Mouse (Mus musculus): Measurements from ENCODE around the gene Cpa1.

Cpa1 gene

GRCm38 (mm10) chr6:30638674-30639268 lies at the start of gene Cpa1:
Gene Cpa1, plus strand, starts transcription at chr6:30639218.
- no peaks in the 10 kb centered on the region for H3K36me3 ChIP-seq (ENCODE audit: insufficient read depth, low read length)
- peaks cover 10% of the 10 kb centered on the region for H3K27me3 ChIP-seq (ENCODE audit: insufficient read depth, low read length)
- TF ChIP-seq NANOG (IDR thresholded peaks at IDR 0.05; ENCODE audit: borderline replicate concordance, low read length) (no peak), POU5F1 (IDR thresholded peaks at IDR 0.05; ENCODE audit: borderline replicate concordance, low read length) (no peak), CTCF (conservative IDR thresholded peaks at IDR 0.05; ENCODE audit: low read length) (no peak)
- H3K9me3 ChIP-seq (ENCODE audit: low read length): no peaks in the 10 kb centered on the region
- no peak within 1 kb of the TSS for H3K4me3 ChIP-seq (replicated peaks; ENCODE audit: low read length)
- H3K4me1 ChIP-seq (replicated peaks; ENCODE audit: low read depth, low read length): no peaks in the 10 kb centered on the region

DNA sequence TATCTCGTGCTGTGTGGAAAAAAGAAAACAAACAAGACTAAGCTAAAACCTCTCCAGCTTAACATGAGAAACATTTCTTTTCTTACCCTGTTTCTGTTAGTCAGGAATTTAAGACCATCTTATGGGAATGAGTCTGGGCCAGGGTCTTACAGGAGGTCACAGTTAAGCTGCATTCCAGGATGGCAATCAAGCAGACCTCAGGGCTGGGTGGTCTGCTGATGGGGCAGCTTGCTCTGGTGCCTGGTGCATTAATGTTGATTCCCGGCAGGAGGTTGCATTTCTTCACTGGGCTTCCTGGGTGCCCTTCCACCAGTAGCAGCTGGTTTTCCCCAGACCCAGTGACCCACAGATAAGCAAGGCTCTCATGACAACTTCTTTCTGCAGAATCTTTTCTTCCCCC lies 49.2 kb upstream of the Cpa1 start:
- Histone ChIP-seq H3K27me3 (ENCODE audit: insufficient read depth, low read length) (no peaks in the 10 kb centered on the region), H3K36me3 (ENCODE audit: insufficient read depth, low read length) (no peaks in the 10 kb centered on the region), H3K4me3 (replicated peaks; ENCODE audit: low read length) (no peak overlapping the region), H3K9me3 (ENCODE audit: low read length) (no peaks in the 10 kb centered on the region), H3K4me1 (replicated peaks; ENCODE audit: low read depth, low read length) (no peaks in the 10 kb centered on the region)
- TF ChIP-seq NANOG (IDR thresholded peaks at IDR 0.05; ENCODE audit: borderline replicate concordance, low read length) (no peak), CTCF (conservative IDR thresholded peaks at IDR 0.05; ENCODE audit: low read length) (no peak), POU5F1 (IDR thresholded peaks at IDR 0.05; ENCODE audit: borderline replicate concordance, low read length) (no peak)

GRCm38 (mm10) chr6:30591851-30592404 lies 47.1 kb upstream of the Cpa1 start:
- Histone ChIP-seq H3K9me3 (ENCODE audit: low read length) (no peaks in the 10 kb centered on the region), H3K4me1 (replicated peaks; ENCODE audit: low read depth, low read length) (no peaks in the 10 kb centered on the region), H3K27me3 (ENCODE audit: insufficient read depth, low read length) (no peaks in the 10 kb centered on the region), H3K36me3 (ENCODE audit: insufficient read depth, low read length) (no peaks in the 10 kb centered on the region), H3K4me3 (replicated peaks; ENCODE audit: low read length) (no peak overlapping the region)
- TF ChIP-seq NANOG (IDR thresholded peaks at IDR 0.05; ENCODE audit: borderline replicate concordance, low read length) (no peak), POU5F1 (IDR thresholded peaks at IDR 0.05; ENCODE audit: borderline replicate concordance, low read length) (no peak), CTCF (conservative IDR thresholded peaks at IDR 0.05; ENCODE audit: low read length) (no peak)

DNA sequence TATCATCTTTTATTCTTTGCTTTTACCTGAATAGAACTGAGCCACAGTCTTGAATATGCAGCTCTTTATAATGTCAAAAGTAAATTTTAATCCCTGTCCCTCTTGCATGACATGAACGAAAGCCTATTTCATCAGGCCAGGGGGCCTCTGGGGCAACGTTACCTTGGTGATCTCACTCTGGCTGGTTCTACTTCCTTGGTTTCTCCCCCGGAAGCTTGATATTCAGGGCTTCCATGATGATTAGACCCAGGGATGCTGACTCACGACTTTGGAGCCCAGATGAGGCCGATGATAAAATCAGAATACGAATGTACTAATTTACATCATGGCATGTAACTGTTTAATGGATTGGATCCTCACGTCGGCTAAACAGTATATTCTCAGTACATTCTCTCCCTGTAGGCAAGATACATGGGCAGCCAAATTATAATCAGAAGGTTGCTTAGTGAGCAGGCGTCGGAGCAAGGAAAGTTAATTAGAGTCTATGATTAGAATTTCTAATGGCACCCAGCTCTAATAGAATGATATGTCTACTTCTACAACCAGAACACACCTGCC lies 46.5 kb upstream of the Cpa1 start:
- Histone ChIP-seq H3K27me3 (ENCODE audit: insufficient read depth, low read length) (no peaks in the 10 kb centered on the region), H3K9me3 (ENCODE audit: low read length) (no peaks in the 10 kb centered on the region), H3K4me3 (replicated peaks; ENCODE audit: low read length) (no peak overlapping the region), H3K4me1 (replicated peaks; ENCODE audit: low read depth, low read length) (no peaks in the 10 kb centered on the region), H3K36me3 (ENCODE audit: insufficient read depth, low read length) (no peaks in the 10 kb centered on the region)
- TF ChIP-seq POU5F1 (IDR thresholded peaks at IDR 0.05; ENCODE audit: borderline replicate concordance, low read length): no peak
- no peak for TF ChIP-seq CTCF (conservative IDR thresholded peaks at IDR 0.05; ENCODE audit: low read length)
- no peak for TF ChIP-seq NANOG (IDR thresholded peaks at IDR 0.05; ENCODE audit: borderline replicate concordance, low read length)

DNA sequence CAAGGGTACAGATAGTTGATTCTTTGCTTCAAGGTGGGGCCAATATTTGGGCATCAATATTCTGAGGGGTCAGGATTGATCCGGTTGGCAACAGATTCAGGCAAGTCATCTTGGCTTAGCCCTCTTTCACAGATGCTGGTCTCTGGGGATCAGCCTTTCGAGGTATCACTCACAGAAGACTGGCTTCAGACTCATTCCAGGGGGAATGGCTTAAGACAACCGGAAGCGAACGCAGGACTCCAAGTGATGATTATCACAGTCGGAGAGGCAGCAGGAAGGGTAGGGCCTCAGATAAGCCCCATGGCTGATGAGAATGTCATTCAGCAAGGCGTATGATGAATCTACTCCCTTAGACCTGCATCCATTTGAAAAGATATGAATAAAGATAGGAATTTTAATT lies 44.7 kb upstream of the Cpa1 start:
- TF ChIP-seq POU5F1 (IDR thresholded peaks at IDR 0.05; ENCODE audit: borderline replicate concordance, low read length): no peak
- TF ChIP-seq NANOG (IDR thresholded peaks at IDR 0.05; ENCODE audit: borderline replicate concordance, low read length): no peak
- no peak for TF ChIP-seq CTCF (conservative IDR thresholded peaks at IDR 0.05; ENCODE audit: low read length)
- Histone ChIP-seq H3K27me3 (ENCODE audit: insufficient read depth, low read length) (no peaks in the 10 kb centered on the region), H3K4me3 (replicated peaks; ENCODE audit: low read length) (no peak overlapping the region), H3K4me1 (replicated peaks; ENCODE audit: low read depth, low read length) (no peaks in the 10 kb centered on the region), H3K36me3 (ENCODE audit: insufficient read depth, low read length) (no peaks in the 10 kb centered on the region), H3K9me3 (ENCODE audit: low read length) (no peaks in the 10 kb centered on the region)

- no peaks in the 10 kb centered on the region for H3K9me3 ChIP-seq (ENCODE audit: low read length)
- H3K4me3 ChIP-seq (replicated peaks; ENCODE audit: low read length): no peak overlapping the region
- H3K36me3 ChIP-seq (ENCODE audit: insufficient read depth, low read length): no peaks in the 10 kb centered on the region
- TF ChIP-seq NANOG (IDR thresholded peaks at IDR 0.05; ENCODE audit: borderline replicate concordance, low read length): no peak
- TF ChIP-seq CTCF (conservative IDR thresholded peaks at IDR 0.05; ENCODE audit: low read length): no peak
- TF ChIP-seq POU5F1 (IDR thresholded peaks at IDR 0.05; ENCODE audit: borderline replicate concordance, low read length): no peak
- no peaks in the 10 kb centered on the region for H3K27me3 ChIP-seq (ENCODE audit: insufficient read depth, low read length)
- peaks cover 9% of the 10 kb centered on the region for H3K4me1 ChIP-seq (replicated peaks; ENCODE audit: low read depth, low read length)
Measured at GRCm38 (mm10) chr6:30596230-30596898, 42.7 kb upstream of the Cpa1 start.

DNA sequence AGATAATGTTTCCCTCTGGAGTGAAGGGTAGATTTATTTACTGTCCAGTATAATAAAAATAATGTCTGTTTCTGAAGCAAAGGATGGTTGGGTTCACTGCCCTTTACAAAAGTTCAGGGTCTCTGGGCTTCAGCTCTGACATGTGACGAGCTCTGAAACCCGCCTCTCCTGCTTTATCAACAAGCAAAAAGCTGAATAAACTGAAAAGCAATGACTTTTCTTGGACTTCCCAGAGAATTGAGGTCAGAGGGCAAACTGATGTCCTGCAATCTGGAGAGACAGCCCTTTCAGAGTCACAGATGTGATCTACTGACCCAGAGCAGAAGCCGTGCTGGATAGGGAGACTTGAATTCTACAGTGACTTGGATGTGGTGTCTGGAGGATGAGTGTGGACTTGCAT lies 39.0 kb upstream of the Cpa1 start:
- TF ChIP-seq CTCF (conservative IDR thresholded peaks at IDR 0.05; ENCODE audit: low read length): no peak
- no peak for TF ChIP-seq NANOG (IDR thresholded peaks at IDR 0.05; ENCODE audit: borderline replicate concordance, low read length)
- no peak for TF ChIP-seq POU5F1 (IDR thresholded peaks at IDR 0.05; ENCODE audit: borderline replicate concordance, low read length)
- no peaks in the 10 kb centered on the region for H3K9me3 ChIP-seq (ENCODE audit: low read length)
- H3K27me3 ChIP-seq (ENCODE audit: insufficient read depth, low read length): no peaks in the 10 kb centered on the region
- H3K4me3 ChIP-seq (replicated peaks; ENCODE audit: low read length): no peak overlapping the region
- H3K4me1 ChIP-seq (replicated peaks; ENCODE audit: low read depth, low read length): peaks cover 10% of the 10 kb centered on the region
- H3K36me3 ChIP-seq (ENCODE audit: insufficient read depth, low read length): no peaks in the 10 kb centered on the region

DNA sequence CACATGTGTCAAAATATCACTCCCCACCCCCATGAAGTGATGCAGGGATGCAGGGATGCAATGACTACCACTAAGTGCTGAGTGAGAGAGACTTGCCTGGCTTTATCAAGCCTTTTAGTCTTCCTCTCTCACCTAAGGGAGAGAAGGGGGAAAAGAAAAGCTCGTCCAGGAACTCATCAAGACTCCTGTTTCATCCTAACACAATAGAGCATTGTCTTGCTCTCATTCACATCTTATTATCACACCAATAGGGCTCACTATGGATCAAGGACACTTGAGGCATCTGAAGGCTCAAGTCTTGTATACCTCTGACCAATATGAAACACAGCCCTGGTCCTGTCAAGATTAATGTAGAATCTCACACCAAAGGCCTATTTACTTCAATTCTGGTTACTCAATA lies 38.0 kb upstream of the Cpa1 start:
- H3K4me3 ChIP-seq (replicated peaks; ENCODE audit: low read length): no peak overlapping the region
- no peaks in the 10 kb centered on the region for H3K9me3 ChIP-seq (ENCODE audit: low read length)
- H3K36me3 ChIP-seq (ENCODE audit: insufficient read depth, low read length): no peaks in the 10 kb centered on the region
- H3K27me3 ChIP-seq (ENCODE audit: insufficient read depth, low read length): no peaks in the 10 kb centered on the region
- H3K4me1 ChIP-seq (replicated peaks; ENCODE audit: low read depth, low read length): peaks cover 10% of the 10 kb centered on the region
- TF ChIP-seq POU5F1 (IDR thresholded peaks at IDR 0.05; ENCODE audit: borderline replicate concordance, low read length) (no peak), CTCF (conservative IDR thresholded peaks at IDR 0.05; ENCODE audit: low read length) (no peak), NANOG (IDR thresholded peaks at IDR 0.05; ENCODE audit: borderline replicate concordance, low read length) (peak; percentile 71)

Measured in E14TG2a.4 (cell line).